Mouse (Mus musculus) hematopoietic stem cell, adult 5-6 weeks (primary cell): Measurements from ENCODE around the gene Pigv. TPM values are rescaled to one million over a fixed set of nuclear protein-coding genes. Genes with fewer than 3 reads are reported as not detected.

ENCODE experiments used
- ATAC-seq, 2 experiments: fragments of 125-278 bp in 1 of 2; replicated peaks in 1 of 2; 2 replicates each; pipeline ENCODE4 v1.8.0; 2016 to 2017; ENCODE audit warnings: inconsistent platforms in 2 of 2, mild to moderate bottlenecking in 2 of 2, moderate number of reproducible peaks in 2 of 2, low read depth in 1 of 2, moderate TSS enrichment in 1 of 2; ENCODE audit not compliant: low FRiP score in 2 of 2, poor library complexity in 2 of 2, severe bottlenecking in 2 of 2, insufficient read depth in 1 of 2, low TSS enrichment in 1 of 2
- total RNA-seq: library from RNA; stranded (forward); fragments of 172-1452, 232-1000 nt; gene quantifications from 2 replicates; pipeline ENCODE4 v1.2.3, GENCODE M21; 2017

The Pigv gene
- total RNA-seq = 8.2 and 13.4 TPM in 2 replicates

DNA sequence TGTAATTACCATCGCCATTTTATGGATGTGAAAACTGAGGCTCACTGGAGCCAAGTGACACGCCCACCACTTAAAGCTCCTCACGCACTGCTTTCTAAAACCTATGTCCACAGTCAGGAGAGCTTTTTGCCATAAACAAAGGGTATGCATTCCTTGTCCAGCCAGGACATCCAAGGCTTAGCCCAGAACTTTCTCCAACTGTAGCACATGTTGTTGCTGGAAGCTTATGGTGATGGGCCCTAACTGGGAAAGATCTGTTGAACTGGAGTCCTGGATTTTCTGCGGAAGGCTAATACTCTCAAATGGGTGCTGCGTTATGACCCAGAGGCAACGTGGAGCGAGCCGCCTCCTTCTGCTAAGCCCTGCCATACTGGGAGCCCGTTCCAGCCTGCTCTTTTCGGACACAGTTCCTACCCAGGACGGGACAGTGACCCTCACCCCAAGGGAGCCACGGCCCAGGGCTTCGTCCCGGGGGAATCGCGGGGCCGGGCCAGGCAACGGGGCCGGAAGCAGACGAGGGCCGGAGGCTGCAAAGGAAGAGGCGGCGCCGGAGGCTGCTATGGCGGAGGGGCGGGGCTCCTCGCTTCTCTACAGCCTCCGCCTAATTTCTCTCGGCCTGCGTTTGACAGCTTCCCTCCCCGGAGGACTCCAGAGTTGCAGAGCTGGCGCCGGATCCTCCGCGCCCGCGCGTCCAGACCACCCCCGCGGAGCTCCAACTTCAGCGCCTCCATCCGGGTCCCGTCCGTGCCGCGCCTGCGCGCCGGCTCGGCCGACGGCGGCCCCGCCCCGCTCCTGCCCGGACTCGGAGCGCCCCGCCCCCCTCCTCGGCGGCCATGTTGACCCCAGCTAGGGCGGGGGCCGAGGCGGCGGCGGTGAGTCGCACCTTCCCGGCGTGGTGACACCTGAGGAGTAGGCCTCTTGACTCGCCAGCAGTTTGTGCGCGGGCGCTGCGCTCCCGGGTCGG lies at the start of gene Pigv:
Pigv (minus strand) TSS at position 767 of the 964 bp plus-strand sequence.
- ATAC-seq = peak; percentile 23 to 46; a peak in 3 of 4 replicates

DNA sequence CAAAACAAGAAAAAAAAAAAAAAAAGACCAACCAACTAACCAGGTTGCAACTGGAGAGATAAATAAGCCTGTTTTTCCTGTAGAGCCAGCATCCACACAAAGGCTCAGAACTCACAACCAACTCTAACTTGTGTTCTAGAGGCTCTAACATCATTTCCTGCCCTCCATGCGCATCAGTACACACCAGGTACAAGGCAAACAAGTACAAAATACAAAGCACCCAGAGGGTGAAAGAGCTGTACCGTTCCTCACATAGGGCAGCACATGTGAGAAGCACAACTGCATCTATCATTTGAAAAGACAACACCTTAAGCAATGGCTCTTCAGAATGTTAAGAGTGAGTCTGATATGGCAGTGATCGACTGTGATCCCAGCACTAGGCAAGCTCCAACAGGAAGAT lies 47.3 kb upstream of the Pigv start:
- ATAC-seq = no peak

DNA sequence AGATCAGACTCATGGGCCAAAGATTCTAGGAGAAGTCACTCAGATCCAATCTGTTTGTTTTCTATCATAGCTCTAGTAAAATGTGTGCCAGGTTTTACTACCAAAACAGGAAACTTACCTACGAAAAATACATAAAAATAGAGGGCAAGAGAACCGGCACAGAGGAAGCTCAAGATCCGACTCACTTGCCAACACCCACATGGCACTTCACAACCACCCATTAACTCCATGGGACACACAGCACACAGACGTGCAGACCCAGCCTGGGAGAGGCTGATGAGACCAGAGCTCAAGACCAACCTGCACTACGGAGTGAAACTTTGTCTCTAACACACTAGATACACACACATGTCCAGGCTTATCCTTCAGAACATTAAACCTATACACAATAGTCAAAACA lies 40.3 kb upstream of the Pigv start:
- no peak for ATAC-seq

DNA sequence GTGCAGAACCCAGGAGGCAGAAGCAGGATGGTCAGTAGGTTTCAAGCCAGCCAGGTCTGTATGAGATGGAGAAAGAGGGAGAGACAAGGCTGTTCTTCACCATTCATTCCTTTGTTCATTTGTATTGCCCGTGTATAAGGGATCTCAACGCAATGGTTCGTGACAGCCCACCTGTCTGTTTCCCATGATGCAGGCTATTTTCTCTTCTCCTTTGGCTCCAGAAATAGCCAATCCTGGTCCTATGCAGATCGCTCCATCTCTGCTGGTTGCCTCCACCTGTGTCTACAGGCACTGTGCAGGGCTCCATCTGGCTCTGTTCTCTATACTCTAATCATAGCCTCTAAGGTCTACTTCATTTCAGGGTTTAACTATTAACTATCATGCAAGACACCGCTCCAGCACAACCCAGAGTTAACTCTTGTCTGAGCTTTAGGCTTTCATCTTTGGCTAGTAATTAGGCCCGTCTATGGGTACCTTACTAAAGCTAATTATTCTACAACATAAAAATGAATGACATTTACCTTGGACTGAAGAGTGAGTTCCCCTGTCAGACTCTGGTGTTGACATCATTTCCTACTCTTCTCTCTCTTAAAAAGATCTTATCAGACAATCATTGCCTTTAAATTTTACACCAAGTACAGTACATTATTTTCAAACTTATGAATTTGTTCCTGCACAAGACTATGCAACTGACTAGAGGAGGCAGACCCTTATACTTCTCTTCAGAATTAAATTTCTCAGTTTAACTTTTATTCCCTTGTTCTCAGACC lies 39.0 kb upstream of the Pigv start:
- ATAC-seq = no peak

DNA sequence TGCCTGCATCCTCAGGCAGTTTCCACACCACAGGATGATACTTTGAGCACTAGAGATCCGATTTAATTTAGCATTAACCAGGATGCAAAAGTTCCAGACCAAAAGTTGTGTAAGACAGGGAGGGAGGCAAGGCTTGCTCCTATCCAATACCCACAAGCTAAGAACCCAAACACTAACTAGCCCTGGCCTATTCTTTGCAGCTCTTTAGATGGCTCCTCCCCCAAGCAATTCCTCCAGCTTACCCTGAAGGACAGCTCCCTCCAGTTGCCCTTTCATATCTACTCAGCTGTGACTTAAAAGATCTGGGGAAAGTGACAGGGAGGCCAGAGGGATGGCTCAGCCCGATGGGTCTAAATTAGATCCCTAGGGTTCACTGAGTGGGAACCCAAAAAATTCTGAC lies 36.9 kb upstream of the Pigv start:
- no peak for ATAC-seq

DNA sequence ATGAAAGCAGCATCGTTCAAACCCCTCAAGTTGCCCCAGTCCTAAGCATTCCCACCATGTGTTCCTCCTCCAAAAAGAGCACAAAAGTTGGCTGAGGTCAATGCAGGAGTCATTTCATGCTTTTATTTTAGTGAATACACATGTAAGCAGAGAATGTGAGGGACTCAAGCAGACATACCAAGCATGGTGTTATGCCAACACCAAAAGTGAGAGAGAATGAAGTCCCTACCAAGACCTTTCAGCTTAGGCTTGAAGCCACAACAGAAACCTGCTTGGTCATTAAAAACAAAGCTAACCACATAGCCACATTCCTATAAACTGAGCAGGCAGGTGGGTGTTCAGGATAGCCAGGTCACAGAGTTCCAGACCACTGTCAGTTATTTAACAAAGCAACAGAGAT lies 35.0 kb upstream of the Pigv start:
- ATAC-seq = peak in 1 of 2 experiments; percentile 20; a peak in 1 of 4 replicates

DNA sequence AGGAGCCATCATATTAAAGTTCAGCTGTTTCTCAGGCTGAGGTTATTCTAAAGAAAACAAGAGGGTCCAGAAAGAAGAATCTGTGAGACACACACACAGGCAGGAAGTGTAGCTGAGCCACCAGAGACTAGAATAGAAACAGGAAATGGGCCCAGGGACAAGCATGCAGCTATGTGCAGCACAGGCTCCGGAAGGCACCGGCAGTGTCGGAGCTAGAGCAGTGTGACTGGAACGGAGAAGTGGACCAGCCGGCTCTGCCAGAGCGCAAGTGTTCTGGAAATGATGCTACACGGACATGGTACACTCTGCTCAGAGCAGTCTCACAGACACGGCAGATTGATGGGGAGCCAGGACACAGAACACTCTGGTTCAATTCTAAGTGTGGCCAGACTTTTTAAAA lies 34.5 kb upstream of the Pigv start:
- ATAC-seq = peak; percentile 93 to 94

DNA sequence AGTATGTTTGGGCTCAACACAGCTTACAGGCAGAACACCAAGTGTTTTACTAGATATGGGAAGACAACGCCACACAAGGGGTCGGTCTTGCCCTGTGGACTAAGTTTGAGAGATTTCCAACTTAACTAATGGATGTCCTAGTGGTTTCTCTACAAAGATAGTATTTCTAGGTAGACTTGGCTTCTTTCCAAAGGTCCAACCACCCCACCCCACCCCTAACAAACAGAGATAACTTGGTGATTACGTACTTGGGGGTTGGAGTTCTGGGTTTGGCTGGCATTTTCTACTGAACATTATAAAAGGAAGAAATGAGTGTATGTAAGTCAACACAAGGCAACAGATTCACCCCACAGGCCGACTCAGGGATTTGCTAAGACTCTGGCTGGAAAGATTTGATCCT lies 32.6 kb upstream of the Pigv start:
- no peak for ATAC-seq

DNA sequence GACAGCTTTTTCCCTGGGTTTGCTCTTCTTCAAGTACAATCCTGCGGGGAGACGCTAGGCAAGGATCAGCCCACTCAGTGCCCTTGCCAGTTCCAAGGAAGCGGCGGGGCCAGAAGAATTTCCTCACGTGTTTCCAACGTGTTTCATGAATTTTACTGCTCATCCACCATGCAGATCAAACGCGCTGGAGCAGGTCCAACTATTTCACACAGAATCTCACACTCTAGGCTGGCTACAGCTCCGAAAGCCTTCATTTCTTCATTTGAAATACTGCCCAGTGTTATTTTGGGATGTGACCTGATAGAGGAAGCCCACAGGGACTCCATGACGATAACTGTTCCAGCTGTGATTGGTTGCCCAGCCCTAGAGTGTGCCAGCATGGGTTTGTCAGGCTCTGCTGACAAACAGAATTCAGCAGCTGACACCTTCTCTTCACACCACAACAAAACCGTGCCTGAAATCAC lies 28.5 kb upstream of the Pigv start:
- no peak for ATAC-seq

DNA sequence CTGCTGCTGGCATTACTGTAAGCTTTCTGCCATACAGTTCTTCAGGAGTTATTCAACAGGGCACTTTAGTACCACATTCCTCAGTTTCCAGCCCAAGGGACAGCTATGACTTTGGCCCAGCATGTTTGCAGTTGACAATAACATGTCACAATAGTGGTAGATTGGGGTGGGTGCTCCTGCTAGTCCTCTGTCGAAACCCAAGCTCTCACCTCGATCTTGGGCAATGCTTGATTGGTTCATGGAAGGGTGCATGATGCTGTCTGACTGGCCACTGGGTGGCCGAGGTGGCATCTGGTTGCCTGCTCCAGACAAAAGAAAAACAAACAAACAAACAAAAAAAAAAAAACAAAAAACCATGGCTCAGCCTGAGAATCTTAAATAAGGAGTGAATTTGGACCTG lies 22.9 kb upstream of the Pigv start:
- ATAC-seq = peak in 1 of 2 experiments; percentile 34; a peak in 1 of 4 replicates

DNA sequence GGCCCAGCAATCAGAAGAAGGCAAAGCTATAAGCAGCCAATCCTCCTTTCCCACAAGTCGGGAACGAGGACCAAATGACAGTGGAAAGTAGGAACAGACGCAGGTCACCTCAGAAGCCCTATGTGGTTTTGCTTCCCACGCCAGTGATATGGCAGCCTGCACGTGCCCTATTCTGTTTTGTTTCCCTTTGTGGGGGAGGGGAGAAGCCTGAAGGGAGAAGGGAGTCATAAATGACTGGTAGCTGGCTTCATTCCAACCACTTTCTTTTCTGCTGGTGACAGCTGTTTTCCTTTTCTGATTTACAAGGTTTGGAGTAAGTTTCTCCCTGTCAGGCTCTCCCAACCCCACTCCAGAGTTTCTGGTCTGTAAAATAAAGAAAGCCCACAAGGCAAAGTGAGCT lies 17.8 kb upstream of the Pigv start:
- ATAC-seq = no peak

DNA sequence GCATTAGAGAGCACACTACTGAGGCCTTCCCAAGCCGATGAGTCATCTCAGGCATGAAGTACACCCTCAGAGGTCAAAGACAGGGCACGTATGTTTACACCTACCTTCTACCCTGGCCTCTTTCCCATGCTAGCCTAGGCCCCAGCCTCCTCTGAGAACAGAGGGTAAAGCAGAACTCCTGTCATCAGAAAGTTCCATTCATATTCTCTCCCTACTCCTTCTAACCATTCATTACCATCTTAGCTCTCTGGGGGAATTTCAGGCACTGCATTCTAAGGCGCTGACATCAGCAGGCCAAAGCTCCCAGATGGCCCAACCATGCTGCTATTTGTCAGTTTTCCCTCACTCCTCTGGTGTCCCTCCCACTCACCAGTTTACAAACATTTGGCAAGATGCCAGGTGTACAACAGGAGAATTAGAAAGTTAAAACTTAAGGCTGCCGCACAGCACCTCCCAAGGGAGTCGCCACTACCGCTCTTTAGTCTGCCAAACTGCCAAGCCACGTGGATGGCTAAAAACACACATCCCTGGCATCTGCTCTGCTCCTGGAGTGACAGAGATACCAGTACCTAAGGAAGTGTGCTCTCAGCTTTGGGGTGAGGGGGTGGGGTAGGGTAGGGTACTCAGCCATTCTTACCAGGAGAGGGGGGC lies 16.1 kb upstream of the Pigv start:
- ATAC-seq = no peak

DNA sequence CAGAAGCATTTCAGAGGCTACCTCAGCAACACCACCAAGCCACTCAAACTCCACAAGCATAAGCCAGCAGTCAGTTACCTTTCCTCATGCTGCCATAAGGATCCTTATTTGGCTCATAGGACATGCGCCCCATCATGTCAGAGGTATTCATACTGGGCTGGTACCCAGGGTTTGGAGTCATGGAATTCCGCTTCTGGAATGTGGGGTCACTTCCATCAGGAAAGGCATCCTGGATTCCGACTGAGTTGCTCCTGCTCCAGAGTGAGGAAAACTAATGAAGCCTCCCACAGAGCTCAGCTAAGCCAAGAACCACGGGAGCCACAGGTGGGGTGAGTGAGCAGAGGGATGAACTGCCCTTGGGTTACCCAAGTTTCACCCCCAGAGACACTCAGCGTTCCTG lies 14.7 kb upstream of the Pigv start:
- ATAC-seq = no peak

DNA sequence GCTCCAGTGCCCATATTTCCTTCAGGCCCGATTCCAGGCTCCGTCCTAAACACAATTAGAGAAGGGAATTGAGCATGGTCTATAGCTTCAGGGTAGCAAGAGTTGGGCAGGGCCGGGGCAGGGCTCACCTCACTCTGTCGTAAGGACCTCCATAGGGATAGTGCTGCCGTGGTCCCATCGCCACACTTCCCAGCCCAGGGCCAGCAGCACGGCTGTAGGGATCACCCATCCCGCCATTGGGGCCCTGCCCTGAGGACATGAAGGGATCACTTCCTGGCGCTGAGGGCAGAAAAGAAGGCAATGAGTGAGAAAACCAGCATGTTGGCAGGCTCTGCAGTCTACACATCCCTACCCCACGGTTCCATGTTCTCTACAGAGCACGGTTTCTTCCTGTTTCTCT lies 14.1 kb upstream of the Pigv start:
- no peak for ATAC-seq

DNA sequence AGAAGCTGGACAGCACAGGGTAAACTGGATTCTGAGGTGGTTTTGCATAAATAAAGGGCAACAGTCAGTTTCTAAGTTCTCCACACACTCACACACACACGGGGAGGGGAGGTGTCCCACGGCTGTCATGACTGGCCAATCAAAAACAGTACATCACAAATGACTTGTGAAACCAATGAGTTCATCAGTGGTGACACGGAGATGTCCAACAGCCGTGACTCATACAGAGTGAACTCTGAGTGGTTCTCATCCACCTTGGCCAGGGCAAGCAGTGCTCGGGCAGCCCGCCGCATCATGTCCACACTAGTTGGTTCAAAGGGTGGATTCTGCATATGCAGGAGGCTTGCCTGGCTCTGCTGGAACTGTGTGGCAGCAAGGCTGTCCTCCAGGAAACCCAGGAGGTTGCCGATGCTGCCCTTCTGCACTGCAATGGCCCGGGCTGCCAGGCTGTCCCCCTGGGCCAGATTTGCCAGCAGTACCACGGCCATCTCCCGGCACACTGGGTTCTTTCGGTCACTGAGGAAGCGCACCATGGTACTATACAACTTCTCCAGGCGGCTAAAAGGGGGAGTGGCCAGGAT lies 7.8 kb upstream of the Pigv start:
- no peak for ATAC-seq

DNA sequence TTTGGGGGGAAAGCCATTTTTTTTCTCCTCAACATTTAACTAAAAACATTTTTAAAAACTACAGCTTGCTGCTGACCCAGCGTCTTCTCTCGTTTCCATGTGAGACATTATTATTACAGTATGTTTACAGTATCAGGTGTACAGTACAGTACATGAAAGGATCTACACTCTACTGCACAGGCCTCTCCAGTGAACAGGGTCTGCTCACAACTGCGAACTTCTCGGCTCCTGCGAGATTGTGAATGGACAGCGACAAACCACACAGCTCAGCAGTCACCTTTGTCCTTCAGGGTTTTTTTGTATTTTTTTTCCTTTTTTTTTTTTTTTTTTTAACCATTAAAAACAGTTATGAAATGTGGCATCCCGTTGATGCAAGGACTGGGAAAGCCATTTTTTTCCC lies 7.2 kb upstream of the Pigv start:
- no peak for ATAC-seq

DNA sequence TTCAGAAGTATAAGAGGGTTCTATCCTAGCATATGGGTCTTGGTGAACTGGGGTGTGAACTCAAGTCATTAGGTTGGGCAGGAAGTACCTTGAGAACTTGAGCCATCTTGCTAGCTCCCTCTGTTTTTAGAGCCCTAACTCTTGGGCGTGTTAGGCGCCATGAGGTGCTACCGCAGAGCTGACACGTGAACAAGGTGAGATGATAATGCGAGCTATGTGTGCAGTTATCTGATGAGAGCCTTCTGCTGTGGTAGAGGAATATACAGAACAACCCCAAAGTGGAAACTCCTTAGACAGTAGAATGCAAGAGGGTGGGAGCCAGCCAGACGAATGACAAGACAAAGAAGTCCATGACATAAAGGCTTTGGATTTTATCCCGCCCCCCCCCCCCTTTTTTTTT lies 4.8 kb upstream of the Pigv start:
- no peak for ATAC-seq
